Mouse (Mus musculus) CH12.LX (cell line): ENCODE data around the gene Sncb.

Source experiments
- BHLHE40 ChIP-seq: IDR thresholded peaks from 2 replicates; pipeline ENCODE4 v1.6.1; 2011; ENCODE audit warnings: mild to moderate bottlenecking, low read depth, low read length, improper control_type of control experiment
- HCFC1 ChIP-seq: IDR thresholded peaks from 2 replicates; pipeline ENCODE4 v1.6.1; 2012; ENCODE audit warnings: low read depth, mild to moderate bottlenecking, inconsistent platforms, low read length, improper control_type of control experiment
- KAT2A ChIP-seq: IDR thresholded peaks from 2 replicates; pipeline ENCODE4 v1.6.1; 2012; ENCODE audit warnings: low read length, improper control_type of control experiment, inconsistent platforms; ENCODE audit not compliant: insufficient replicate concordance
- MEF2A ChIP-seq: IDR thresholded peaks from 2 replicates; pipeline ENCODE4 v1.6.1; 2014; ENCODE audit warnings: low read depth, mild to moderate bottlenecking, inconsistent platforms, low read length, improper control_type of control experiment, borderline replicate concordance
- SIN3A ChIP-seq: IDR thresholded peaks from 2 replicates; pipeline ENCODE4 v1.6.1; 2012; ENCODE audit warnings: low read length, improper control_type of control experiment, inconsistent platforms
- ZNF384 ChIP-seq: IDR thresholded peaks from 2 replicates; pipeline ENCODE4 v1.6.1; 2012; ENCODE audit warnings: low read depth, low read length, improper control_type of control experiment, inconsistent platforms

- TF ChIP-seq ZNF384 (no peak), MEF2A (no peak), BHLHE40 (no peak), HCFC1 (no peak), SIN3A (no peak), KAT2A (no peak)
Observed at GRCm38 (mm10) chr13:54806434-54806976, 40.1 kb upstream of the Sncb start.
